Mouse (Mus musculus) cortical plate, adult 2 months (tissue): ENCODE measurements around the gene Hectd1. TPM values are rescaled to one million over a fixed set of nuclear protein-coding genes. Genes with fewer than 3 reads are reported as not detected.

Experiments used
- H3K27ac ChIP-seq: fragments of 200-500 bp; 2 replicates; pipeline ENCODE4 v1.5.1; 2012; ENCODE audit warnings: low read length, control low read depth, inconsistent platforms; ENCODE audit not compliant: insufficient read depth
- H3K4me1 ChIP-seq: fragments of 200-500 bp; 2 replicates; pipeline ENCODE4 v1.6.1; 2011; ENCODE audit warnings: low read length; ENCODE audit not compliant: control insufficient read depth, insufficient read depth
- H3K4me3 ChIP-seq: fragments of 200-500 bp; 2 replicates; pipeline ENCODE4 v1.5.1; 2011; ENCODE audit warnings: mild to moderate bottlenecking, low read length, control low read depth; ENCODE audit not compliant: insufficient read depth
- CTCF ChIP-seq: fragments of 200-500 bp; IDR thresholded peaks from 2 replicates; pipeline ENCODE4 v1.5.1; 2011; ENCODE audit warnings: mild to moderate bottlenecking, control low read depth, low read length; ENCODE audit not compliant: insufficient read depth; ENCODE audit errors: extremely low read depth
- POLR2A ChIP-seq: fragments of 200-500 bp; IDR thresholded peaks from 2 replicates; pipeline ENCODE4 v1.6.1; 2011; ENCODE audit warnings: mild to moderate bottlenecking, low read length, control low read depth; ENCODE audit not compliant: insufficient read depth; ENCODE audit errors: extremely low read depth
- polyA plus RNA-seq: library from polyadenylated mRNA; depleted of rRNA; stranded (reverse); fragments of >200 nt; gene quantifications from 2 replicates; pipeline ENCODE4 v1.2.3, GENCODE M21; 2012

Gene Hectd1
- polyA plus RNA-seq, 1 experiment = 33.0 TPM

GRCm38 (mm10) chr12:51858134-51859028 lies 29.0 kb upstream of the Hectd1 start:
- H3K27ac ChIP-seq = no peak overlapping the region
- no peak overlapping the region for H3K4me3 ChIP-seq
- H3K4me1 ChIP-seq = no peaks in the 10 kb centered on the region
- TF ChIP-seq CTCF (no peak), POLR2A (no peak)

GRCm38 (mm10) chr12:51856768-51857295 lies 27.5 kb upstream of the Hectd1 start:
- TF ChIP-seq CTCF (no peak), POLR2A (no peak)
- no peak overlapping the region for H3K27ac ChIP-seq
- H3K4me3 ChIP-seq = no peak overlapping the region
- H3K4me1 ChIP-seq = no peaks in the 10 kb centered on the region

- TF ChIP-seq POLR2A = no peak
- no peak for TF ChIP-seq CTCF
- no peak overlapping the region for H3K4me3 ChIP-seq
- no peak overlapping the region for H3K27ac ChIP-seq
- no peaks in the 10 kb centered on the region for H3K4me1 ChIP-seq
Observed at GRCm38 (mm10) chr12:51855872-51856271, 26.5 kb upstream of the Hectd1 start.

GRCm38 (mm10) chr12:51855453-51855852 lies 26.1 kb upstream of the Hectd1 start:
- no peak for TF ChIP-seq POLR2A
- TF ChIP-seq CTCF = no peak
- no peak overlapping the region for H3K4me3 ChIP-seq
- H3K4me1 ChIP-seq = no peaks in the 10 kb centered on the region
- no peak overlapping the region for H3K27ac ChIP-seq

GRCm38 (mm10) chr12:51851617-51852016 lies 22.3 kb upstream of the Hectd1 start:
- no peak for TF ChIP-seq CTCF
- no peak for TF ChIP-seq POLR2A
- Histone ChIP-seq H3K4me3 (no peak overlapping the region), H3K27ac (no peak overlapping the region), H3K4me1 (no peaks in the 10 kb centered on the region)

- Histone ChIP-seq H3K27ac (no peak overlapping the region), H3K4me3 (no peak overlapping the region), H3K4me1 (no peaks in the 10 kb centered on the region)
- TF ChIP-seq CTCF (no peak), POLR2A (no peak)
Observed at GRCm38 (mm10) chr12:51851155-51851554, 21.8 kb upstream of the Hectd1 start.

GRCm38 (mm10) chr12:51850339-51850738 lies 21.0 kb upstream of the Hectd1 start:
- TF ChIP-seq CTCF (no peak), POLR2A (no peak)
- Histone ChIP-seq H3K27ac (no peak overlapping the region), H3K4me1 (no peaks in the 10 kb centered on the region), H3K4me3 (no peak overlapping the region)

- Histone ChIP-seq H3K4me1 (no peaks in the 10 kb centered on the region), H3K27ac (no peak overlapping the region), H3K4me3 (no peak overlapping the region)
- TF ChIP-seq CTCF = no peak
- TF ChIP-seq POLR2A = no peak
Observed at GRCm38 (mm10) chr12:51849902-51850301, 20.6 kb upstream of the Hectd1 start.

GRCm38 (mm10) chr12:51847953-51848680 lies 18.8 kb upstream of the Hectd1 start:
- Histone ChIP-seq H3K4me3 (no peak overlapping the region), H3K27ac (no peak overlapping the region)
- TF ChIP-seq CTCF = no peak
- TF ChIP-seq POLR2A = no peak

GRCm38 (mm10) chr12:51845261-51845660 lies 15.9 kb upstream of the Hectd1 start:
- TF ChIP-seq POLR2A (no peak), CTCF (no peak)
- Histone ChIP-seq H3K4me1 (peaks cover 3% of the 10 kb centered on the region; the same call in 1 of the 2 replicates), H3K27ac (no peak overlapping the region), H3K4me3 (peak overlapping the region; percentile 41; the same call in 1 of the 2 replicates)

More at GRCm38 (mm10) chr12:51847953-51848680, 18.8 kb upstream of the Hectd1 start:
- peaks cover 3% of the 10 kb centered on the region; the same call in 1 of the 2 replicates for H3K4me1 ChIP-seq
